ENCODE assay signal across 8 mouse cellular contexts in the genomic region with DNA sequence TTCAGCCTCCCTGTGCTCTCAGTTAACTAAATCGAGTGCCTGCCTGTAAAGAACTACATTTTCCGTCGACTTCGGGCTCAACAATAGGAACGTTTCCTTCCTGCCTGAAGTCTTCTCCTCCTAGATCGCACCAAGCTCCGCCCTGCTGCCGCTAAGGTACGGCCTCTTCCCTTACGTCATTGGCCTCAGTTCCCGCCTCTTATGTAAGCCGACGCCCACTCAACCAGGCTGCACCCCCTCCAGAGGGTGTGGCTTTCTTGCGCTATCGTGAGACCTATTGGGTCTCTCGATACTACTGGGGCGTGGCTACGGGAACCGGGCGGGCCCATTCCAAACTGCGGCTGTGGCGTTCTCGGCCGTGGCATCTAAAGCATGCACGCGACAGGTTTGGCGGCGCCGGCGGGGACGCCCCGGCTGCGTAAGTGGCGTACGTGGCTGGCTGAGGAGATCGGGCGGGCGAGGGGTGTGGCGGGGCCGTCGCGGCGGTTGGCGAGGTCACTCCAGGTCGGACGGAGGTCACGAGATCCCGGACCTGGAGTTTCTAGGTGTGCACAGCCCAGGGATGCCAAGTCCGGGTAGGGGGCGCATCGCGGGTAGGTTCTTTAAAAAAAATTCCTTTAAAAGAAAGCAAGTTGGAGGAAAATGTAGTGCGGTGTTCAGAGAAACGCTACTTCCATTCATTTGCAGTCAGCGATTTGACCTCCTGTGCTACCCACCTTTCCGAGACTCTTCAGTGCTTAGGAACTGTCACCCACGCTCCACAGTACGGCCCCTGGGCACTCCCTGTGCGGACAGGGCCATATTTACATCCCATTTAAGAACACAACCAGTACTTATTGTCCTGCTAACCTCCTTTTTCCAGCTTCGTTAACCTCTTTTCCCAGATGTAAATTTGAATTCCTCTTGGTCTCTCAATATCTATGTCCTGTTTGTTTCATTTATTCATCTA. TPM values are rescaled to one million over a fixed set of nuclear protein-coding genes. Genes with fewer than 3 reads are reported as not detected.
DNase-seq lines count a peak whose midpoint lies in the region; ATAC-seq lines count a peak whose summit lies in the region.

A gene (plus strand): TSS at position 311 of the 949 bp plus-strand sequence.

- H3K9ac ChIP-seq in kidney, embryonic 15.5 days, result peak within 1 kb of the TSS; percentile 72

- peaks cover 11% of the 10 kb centered on the region; the same call in 1 of the 2 replicates for H3K4me1 ChIP-seq in heart, embryonic 10.5 days
- peaks cover 29% of the 10 kb centered on the region for H3K4me1 ChIP-seq in kidney, embryonic 15.5 days

- H3K27ac ChIP-seq in heart, embryonic 10.5 days, result peak within 1 kb of the TSS; percentile 86
- H3K27ac ChIP-seq in kidney, embryonic 15.5 days, result peak within 1 kb of the TSS; percentile 96

- peak within 1 kb of the TSS; percentile 82 for H3K4me2 ChIP-seq in kidney, embryonic 15.5 days

- peak; percentile 98 to 99 for DNase-seq in B cell, adult 2 months
- DNase-seq in brain, adult 2 months (ENCODE audit: low read depth, low spot score), result peak; percentile 100
- DNase-seq in heart, embryonic 10.5 days (ENCODE audit: low spot score), result peak; percentile 100
- peak; percentile 99 for DNase-seq in liver
- peak; percentile 98 to 99 for DNase-seq in spleen, postnatal 4 days (ENCODE audit: low spot score in 2 of 2)

- H3K36me3 ChIP-seq in heart, embryonic 10.5 days, result peaks cover 5% of the 10 kb centered on the region; the same call in 1 of the 2 replicates
- no peaks in the 10 kb centered on the region; the same call in 1 of the 2 replicates for H3K36me3 ChIP-seq in kidney, embryonic 15.5 days

- ATAC-seq in erythroblast, adult 5-6 weeks (replicated peaks; ENCODE audit: low FRiP score, poor library complexity, severe bottlenecking), result peak; percentile 97
- peak; percentile 96 for ATAC-seq in kidney, embryonic 15.5 days (replicated peaks; ENCODE audit: low FRiP score)
- peak; percentile 98 for ATAC-seq in monocyte, adult 5-6 weeks (replicated peaks; ENCODE audit: insufficient number of reproducible peaks, low FRiP score, low TSS enrichment, poor library complexity, severe bottlenecking)

- peak within 1 kb of the TSS; percentile 65 for H3K4me3 ChIP-seq in heart, embryonic 10.5 days
- H3K4me3 ChIP-seq in kidney, embryonic 15.5 days (replicated peaks), result peak within 1 kb of the TSS; percentile 82

- H3K27me3 ChIP-seq in heart, embryonic 10.5 days (ENCODE audit: insufficient read depth, poor library complexity, severe bottlenecking), result peaks cover 7% of the 10 kb centered on the region; the same call in 1 of the 2 replicates
- H3K27me3 ChIP-seq in kidney, embryonic 15.5 days, result peaks cover 2% of the 10 kb centered on the region; the same call in 1 of the 2 replicates

- under 1% methylated on average over 60 of the region's 60 CpGs for WGBS in heart, embryonic 10.5 days
- under 1% methylated on average over 60 of the region's 60 CpGs for WGBS in kidney, embryonic 15.5 days

- H3K9me3 ChIP-seq in heart, embryonic 10.5 days, result no peaks in the 10 kb centered on the region
- no peaks in the 10 kb centered on the region for H3K9me3 ChIP-seq in kidney, embryonic 15.5 days (replicated peaks)

RNA-seq across cellular contexts. Expression of the gene that starts here (rescaled TPM):
- 8.5 and 11.5 TPM in 2 replicates for total RNA-seq in erythroblast, adult 5-6 weeks (2015; ENCODE audit: low replicate concordance)
- 7.0 and 7.2 TPM in 2 replicates for total RNA-seq in erythroblast, adult 5-6 weeks (2017; ENCODE audit: low replicate concordance)
- polyA plus RNA-seq in heart, embryonic 10.5 days (2016; fragmentation: Nextera tagmentation; extraction: Ambion mirVana), result 126 and 131 TPM in 2 replicates
- 122 and 123 TPM in 2 replicates for polyA plus RNA-seq in kidney, embryonic 15.5 days (2015; fragmentation: Nextera tagmentation; extraction: Ambion mirVana)
- 3.8 to 11.1 TPM (median 9.8 TPM) in 3 replicates for total RNA-seq in monocyte, adult 5-6 weeks (2017)

Comparison
In these comparisons a context has a peak if more than half of its experiments do, and no peak if none do; other contexts are left out.
1. Peak in every context shown above with its lines: DNase-seq, ATAC-seq, H3K4me3 ChIP-seq and H3K27ac ChIP-seq.